Mouse (Mus musculus) 416B (cell line): ENCODE data around the gene Elf5.

ENCODE experiments used
- DNase-seq: peaks from one replicate; pipeline ENCODE4 v3.0.0; 2011; ENCODE audit warnings: low read depth

Elf5 gene

GRCm38 (mm10) chr2:103476657-103477056 lies 65.2 kb downstream of the Elf5 start:
- DNase-seq: no peak

GRCm38 (mm10) chr2:103477456-103477855 lies 66.0 kb downstream of the Elf5 start:
- peak; percentile 42 for DNase-seq

GRCm38 (mm10) chr2:103478326-103478725 lies 66.8 kb downstream of the Elf5 start:
- no peak for DNase-seq

- DNase-seq: peak; percentile 57
These were observed 68.8 kb downstream of the Elf5 start for GRCm38 (mm10) chr2:103480240-103480639.

GRCm38 (mm10) chr2:103480871-103481270 lies 69.4 kb downstream of the Elf5 start:
- DNase-seq: no peak

GRCm38 (mm10) chr2:103481314-103482231 lies 70.1 kb downstream of the Elf5 start:
- no peak for DNase-seq

GRCm38 (mm10) chr2:103483289-103483985 lies 71.9 kb downstream of the Elf5 start:
- peak; percentile 50 for DNase-seq

- DNase-seq: peak; percentile 5
These were observed 72.6 kb downstream of the Elf5 start for GRCm38 (mm10) chr2:103483986-103484520.

GRCm38 (mm10) chr2:103484617-103485401 lies 73.3 kb downstream of the Elf5 start, which contains the start of gene Cat:
Gene Cat, minus strand, starts transcription at chr2:103485160.
- DNase-seq: peak; percentile 96

- no peak for DNase-seq
These were observed 81.0 kb downstream of the Elf5 start for GRCm38 (mm10) chr2:103492526-103492925.

- no peak for DNase-seq
These were observed 82.3 kb downstream of the Elf5 start for GRCm38 (mm10) chr2:103493827-103494226.

GRCm38 (mm10) chr2:103495633-103496418 lies 84.3 kb downstream of the Elf5 start:
- no peak for DNase-seq
